Mouse (Mus musculus): Measurements from ENCODE around the gene Farp1. TPM values are rescaled to one million over a fixed set of nuclear protein-coding genes. Genes with fewer than 3 reads are reported as not detected.

The Farp1 gene
- total and polyA plus RNA-seq, 3 experiments: 6.4 to 11.1 (median 10.9) TPM

DNA sequence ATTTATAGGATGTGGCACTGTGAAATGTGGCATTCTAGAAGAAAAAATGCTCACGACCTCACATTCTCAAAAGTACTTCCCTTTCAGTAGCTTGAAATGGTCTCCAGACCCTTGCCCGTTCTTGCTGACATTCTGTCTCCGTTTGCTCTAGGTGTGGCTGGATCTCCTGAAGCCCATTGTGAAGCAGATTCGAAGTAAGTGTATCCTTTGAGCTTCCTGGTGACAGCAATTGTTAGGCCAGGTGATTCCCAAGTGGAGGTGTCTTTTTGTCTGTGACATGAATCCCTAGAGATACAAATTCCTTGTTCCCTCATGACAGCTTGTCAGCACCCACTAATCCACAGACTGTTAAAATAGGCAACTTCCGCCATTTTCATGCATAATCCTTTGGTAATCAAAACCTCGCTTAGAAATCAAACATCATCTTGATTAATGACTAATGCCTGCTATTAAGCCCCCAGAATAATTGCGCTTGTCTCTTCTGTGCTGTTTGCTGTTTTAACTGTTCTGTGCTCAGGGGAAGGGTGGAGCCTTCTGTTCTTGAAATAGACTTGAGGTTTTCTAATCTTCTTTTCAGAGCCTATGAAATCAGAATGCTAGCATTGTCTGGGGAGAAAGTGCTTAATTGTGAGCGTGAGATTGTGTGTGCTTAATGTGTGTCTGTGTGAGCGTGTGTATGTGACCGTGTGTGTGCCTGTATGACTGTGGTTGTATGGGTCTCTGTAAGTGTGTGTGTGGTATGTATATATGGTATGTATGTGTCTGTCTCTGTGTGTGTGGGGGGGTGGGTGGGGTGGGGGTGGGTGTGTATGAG is 184.4 kb downstream of the Farp1 start:
- Histone ChIP-seq H3K4me3 (no peak overlapping the region), H3K4me1 (ENCODE audit: control insufficient read depth, insufficient read depth, low read length) (no peaks in the 10 kb centered on the region), H3K79me2 (replicated peaks; ENCODE audit: control insufficient read depth, insufficient read depth, low read length) (no peaks in the 10 kb centered on the region), H3K9ac (ENCODE audit: low read depth, low read length) (no peak overlapping the region), H3K27me3 (ENCODE audit: control insufficient read depth, insufficient read depth, low read length) (no peaks in the 10 kb centered on the region), H3K27ac (no peak overlapping the region), H3K36me3 (ENCODE audit: control insufficient read depth, insufficient read depth, low read length) (no peaks in the 10 kb centered on the region)
- TF ChIP-seq POLR2A (IDR thresholded peaks at IDR 0.05; ENCODE audit: insufficient read depth, low read depth, low read length) (no peak), CTCF (IDR thresholded peaks at IDR 0.05) (no peak), EP300 (IDR thresholded peaks at IDR 0.05; ENCODE audit: insufficient read depth, low read depth, low read length) (no peak)
- WGBS: 68% methylated on average over 10 of the region's 10 CpGs
- intact Hi-C loops (cut with DNase I): loop anchor here (1.0 kb wide), 1 partner anchor 184 kb away; the partner anchor contains the start of gene Farp1
- DNase-seq: no peak

DNA sequence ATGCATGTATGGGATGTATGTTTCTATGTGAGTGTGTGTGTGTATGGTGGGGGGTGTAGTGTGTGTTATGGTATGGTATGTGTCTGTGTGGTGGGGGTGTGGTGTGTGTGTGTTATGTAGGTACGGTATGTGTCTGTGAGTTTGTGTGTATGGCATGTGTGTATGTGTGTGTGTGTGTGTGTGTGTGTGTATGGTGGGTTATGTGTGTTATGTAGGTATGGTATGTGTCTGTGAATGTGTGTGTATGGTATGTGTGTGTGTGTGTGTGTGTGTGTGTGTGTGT is 185.0 kb downstream of the Farp1 start:
- Histone ChIP-seq H3K36me3 (ENCODE audit: control insufficient read depth, insufficient read depth, low read length) (no peaks in the 10 kb centered on the region), H3K27me3 (ENCODE audit: control insufficient read depth, insufficient read depth, low read length) (no peaks in the 10 kb centered on the region), H3K79me2 (replicated peaks; ENCODE audit: control insufficient read depth, insufficient read depth, low read length) (no peaks in the 10 kb centered on the region), H3K4me1 (ENCODE audit: control insufficient read depth, insufficient read depth, low read length) (no peaks in the 10 kb centered on the region), H3K4me3 (no peak overlapping the region), H3K27ac (no peak overlapping the region), H3K9ac (ENCODE audit: low read depth, low read length) (no peak overlapping the region)
- DNase-seq: no peak
- intact Hi-C loops (cut with DNase I): loop anchor here (1.0 kb wide), 1 partner anchor 185 kb away; the partner anchor contains the start of gene Farp1
- TF ChIP-seq POLR2A (IDR thresholded peaks at IDR 0.05; ENCODE audit: insufficient read depth, low read depth, low read length) (no peak), EP300 (IDR thresholded peaks at IDR 0.05; ENCODE audit: insufficient read depth, low read depth, low read length) (no peak), CTCF (IDR thresholded peaks at IDR 0.05) (no peak)
- 96% methylated on average over 1 of the region's 1 CpGs for WGBS

DNA sequence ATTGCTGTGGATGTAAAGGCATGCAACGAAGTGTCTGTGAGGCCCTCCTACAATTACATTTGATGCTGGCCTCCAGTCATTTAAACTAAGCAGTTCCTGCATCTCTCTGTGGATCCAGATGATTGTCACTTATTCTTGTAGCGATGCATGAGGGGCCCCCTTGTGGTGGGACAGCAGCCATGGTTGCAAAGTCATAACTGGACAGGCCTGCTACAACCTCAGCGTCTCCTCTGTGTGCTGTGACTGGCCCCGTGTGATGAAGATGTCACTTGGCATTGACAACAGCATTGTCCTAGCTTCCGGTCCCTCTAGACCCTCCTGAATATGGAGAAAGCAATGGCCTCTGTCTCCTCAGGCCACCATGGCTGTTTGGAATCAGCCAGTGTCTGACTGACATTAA is 185.7 kb downstream of the Farp1 start:
- Histone ChIP-seq H3K36me3 (ENCODE audit: control insufficient read depth, insufficient read depth, low read length) (no peaks in the 10 kb centered on the region), H3K4me1 (ENCODE audit: control insufficient read depth, insufficient read depth, low read length) (peaks cover 2% of the 10 kb centered on the region), H3K27me3 (ENCODE audit: control insufficient read depth, insufficient read depth, low read length) (no peaks in the 10 kb centered on the region), H3K79me2 (replicated peaks; ENCODE audit: control insufficient read depth, insufficient read depth, low read length) (no peaks in the 10 kb centered on the region), H3K4me3 (no peak overlapping the region), H3K9ac (ENCODE audit: low read depth, low read length) (no peak overlapping the region), H3K27ac (no peak overlapping the region)
- intact Hi-C loops (cut with DNase I): loop anchor here (1.0 kb wide), 1 partner anchor 185 kb away; the partner anchor contains the start of gene Farp1
- 60% methylated on average over 5 of the region's 5 CpGs for WGBS
- peak; percentile 66 to 72 for DNase-seq
- TF ChIP-seq CTCF (IDR thresholded peaks at IDR 0.05): peak; percentile 90
- TF ChIP-seq EP300 (IDR thresholded peaks at IDR 0.05; ENCODE audit: insufficient read depth, low read depth, low read length): 0 out of 2 replicates have a peak, but pooled peaks have one; percentile 65
- no peak for TF ChIP-seq POLR2A (IDR thresholded peaks at IDR 0.05; ENCODE audit: insufficient read depth, low read depth, low read length)

DNA sequence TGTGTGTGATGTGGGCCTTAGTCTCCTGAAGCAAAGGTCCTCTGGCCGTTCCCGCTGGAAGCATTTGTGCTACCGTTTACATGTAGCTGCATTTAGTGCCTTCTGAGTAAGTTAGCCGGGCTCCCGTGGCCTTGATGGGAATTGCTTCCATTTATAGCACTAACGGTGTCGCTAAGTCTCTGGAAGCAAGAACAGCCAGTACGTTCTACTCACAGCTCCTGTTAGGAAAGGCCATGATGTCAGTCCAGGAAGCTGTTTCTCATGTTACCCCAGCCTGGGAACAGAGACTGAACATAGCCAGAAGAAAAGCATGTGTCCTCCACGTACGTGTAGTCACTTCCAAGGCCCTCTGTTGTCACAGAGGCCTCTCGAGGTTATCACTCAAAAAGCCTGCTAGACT is 190.8 kb downstream of the Farp1 start:
- Histone ChIP-seq H3K36me3 (ENCODE audit: control insufficient read depth, insufficient read depth, low read length) (no peaks in the 10 kb centered on the region), H3K79me2 (replicated peaks; ENCODE audit: control insufficient read depth, insufficient read depth, low read length) (no peaks in the 10 kb centered on the region), H3K27me3 (ENCODE audit: control insufficient read depth, insufficient read depth, low read length) (no peaks in the 10 kb centered on the region), H3K9ac (ENCODE audit: low read depth, low read length) (no peak overlapping the region), H3K4me3 (no peak overlapping the region), H3K4me1 (ENCODE audit: control insufficient read depth, insufficient read depth, low read length) (peaks cover 7% of the 10 kb centered on the region), H3K27ac (peak overlapping the region; percentile 63)
- WGBS: 23% methylated on average over 11 of the region's 11 CpGs
- DNase-seq: peak in 1 of 2 experiments; percentile 41
- TF ChIP-seq POLR2A (IDR thresholded peaks at IDR 0.05; ENCODE audit: insufficient read depth, low read depth, low read length): peak; percentile 35; the same call in 1 of the 2 replicates
- no peak for TF ChIP-seq CTCF (IDR thresholded peaks at IDR 0.05)
- TF ChIP-seq EP300 (IDR thresholded peaks at IDR 0.05; ENCODE audit: insufficient read depth, low read depth, low read length): peak; percentile 65; the same call in 1 of the 2 replicates
- intact Hi-C loops (cut with DNase I): loop anchor here (2.0 kb wide), 1 partner anchor 247 kb away; no protein-coding TSS in a partner anchor

DNA sequence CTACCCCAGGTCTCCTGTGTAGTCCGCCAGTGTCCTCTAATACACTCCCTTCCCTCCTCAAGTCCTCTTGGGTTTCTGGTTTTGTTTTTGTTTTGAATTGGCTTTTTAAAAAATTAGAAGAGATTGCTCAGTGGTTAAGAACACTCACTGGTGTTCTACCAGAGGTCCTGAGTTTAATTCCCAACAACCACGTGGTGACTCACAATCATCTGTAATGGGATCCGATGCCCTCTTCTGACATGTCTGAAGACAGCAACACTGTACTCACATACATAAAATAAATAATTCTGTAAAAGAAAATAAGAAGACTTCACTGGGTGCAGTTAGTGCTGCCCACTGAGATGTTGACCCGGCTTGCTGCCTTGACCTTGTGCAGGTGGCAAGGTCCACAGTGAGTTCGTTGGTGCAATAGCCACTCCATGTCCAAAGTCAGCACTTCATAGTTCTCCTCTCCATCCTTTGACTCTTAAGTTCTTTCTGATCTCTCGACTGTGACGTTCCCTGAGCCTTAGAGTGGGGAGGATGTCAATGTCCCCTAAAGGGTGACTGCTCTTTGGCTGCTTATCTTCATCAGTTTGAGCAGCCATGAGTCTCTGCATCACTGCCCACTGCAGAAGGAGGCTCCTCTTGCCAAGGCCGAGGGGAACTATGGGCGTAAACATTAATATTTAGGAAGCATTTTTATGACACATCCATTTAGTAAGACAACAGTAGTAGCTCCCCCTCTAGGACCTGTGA is 194.2 kb downstream of the Farp1 start:
- no peaks in the 10 kb centered on the region for H3K27me3 ChIP-seq (ENCODE audit: control insufficient read depth, insufficient read depth, low read length)
- no peaks in the 10 kb centered on the region for H3K79me2 ChIP-seq (replicated peaks; ENCODE audit: control insufficient read depth, insufficient read depth, low read length)
- TF ChIP-seq POLR2A (IDR thresholded peaks at IDR 0.05; ENCODE audit: insufficient read depth, low read depth, low read length): no peak
- TF ChIP-seq EP300 (IDR thresholded peaks at IDR 0.05; ENCODE audit: insufficient read depth, low read depth, low read length): no peak
- peak; percentile 17; the same call in 1 of the 2 replicates for TF ChIP-seq CTCF (IDR thresholded peaks at IDR 0.05)
- WGBS: 88% methylated on average over 9 of the region's 9 CpGs
- no peaks in the 10 kb centered on the region for H3K36me3 ChIP-seq (ENCODE audit: control insufficient read depth, insufficient read depth, low read length)
- peaks cover 7% of the 10 kb centered on the region for H3K4me1 ChIP-seq (ENCODE audit: control insufficient read depth, insufficient read depth, low read length)
- intact Hi-C loops (cut with DNase I): no loop called here
- DNase-seq: no peak
- H3K27ac ChIP-seq: no peak overlapping the region
- no peak overlapping the region for H3K4me3 ChIP-seq
- no peak overlapping the region for H3K9ac ChIP-seq (ENCODE audit: low read depth, low read length)

All from heart, adult 2 months (tissue).